Mouse (Mus musculus) G1E (cell line): Measurements from ENCODE around the gene Sgca.

ENCODE experiments used
- CTCF ChIP-seq: IDR thresholded peaks from 2 replicates; pipeline ENCODE4 v1.5.1; 2012; ENCODE audit warnings: low read depth, low read length, inconsistent platforms, mixed read lengths
- GATA1 ChIP-seq: IDR thresholded peaks from 2 replicates; pipeline ENCODE4 v1.6.1; 2012; ENCODE audit warnings: borderline replicate concordance, low read length, inconsistent platforms, mixed read lengths

DNA sequence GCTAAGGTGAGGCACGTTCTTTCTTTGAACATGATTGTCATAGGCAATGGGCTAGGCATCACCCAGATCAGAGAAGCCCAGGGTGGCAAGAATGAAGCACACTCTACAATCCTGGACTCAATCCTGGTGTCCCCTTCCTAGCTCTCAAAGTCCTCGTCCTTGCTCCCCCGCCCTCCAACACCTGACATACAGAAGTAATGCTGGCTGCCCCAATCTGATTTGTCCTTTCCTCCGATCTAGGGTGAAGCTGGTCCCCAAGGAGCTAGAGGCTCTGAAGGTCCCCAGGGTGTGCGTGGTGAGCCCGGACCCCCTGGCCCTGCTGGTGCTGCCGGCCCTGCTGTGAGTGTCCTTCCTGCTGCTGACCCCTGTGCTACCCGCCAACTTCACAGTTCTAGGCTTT is 34.4 kb downstream of the Sgca start:
- no peak for TF ChIP-seq CTCF
- no peak for TF ChIP-seq GATA1
